Mouse (Mus musculus) ES-E14 (cell line): Measurements from ENCODE around the gene Vps13c. TPM values are rescaled to one million over a fixed set of nuclear protein-coding genes. Genes with fewer than 3 reads are reported as not detected.

Experiments
- DNase-seq: peaks from one replicate; pipeline ENCODE4 v3.0.0-alpha.2; 2013; ENCODE audit warnings: low read depth, low spot score
- H3K27ac ChIP-seq: 2 replicates; pipeline ENCODE4 v1.5.1; 2012; ENCODE audit warnings: low read depth, mild to moderate bottlenecking, low read length, moderate library complexity, mixed read lengths; ENCODE audit not compliant: poor library complexity, insufficient read depth, severe bottlenecking
- H3K36me3 ChIP-seq: 2 replicates; pipeline ENCODE4 v1.6.1; 2012; ENCODE audit warnings: mild to moderate bottlenecking, low read length, moderate library complexity, mixed read lengths; ENCODE audit not compliant: control insufficient read depth, poor library complexity, insufficient read depth, severe bottlenecking
- H3K4me1 ChIP-seq, 2 experiments: fragments of 150-350 bp in 1 of 2; sonication (generic) in 1 of 2; 2 replicates each; pipeline ENCODE4 v1.6.1; 2012; ENCODE audit warnings: low read length in 2 of 2, mild to moderate bottlenecking in 1 of 2, mixed read lengths in 1 of 2; ENCODE audit not compliant: control insufficient read depth in 2 of 2, insufficient read depth in 2 of 2, poor library complexity in 1 of 2
- H3K4me3 ChIP-seq, 2 experiments: fragments of 150-350 bp in 1 of 2; sonication (generic) in 1 of 2; 2 replicates each; pipeline ENCODE4 v1.5.1; 2012; ENCODE audit warnings: low read length in 2 of 2, low read depth in 1 of 2, mild to moderate bottlenecking in 1 of 2, mixed read lengths in 1 of 2; ENCODE audit not compliant: insufficient read depth in 1 of 2, poor library complexity in 1 of 2, severe bottlenecking in 1 of 2
- H3K9ac ChIP-seq: 2 replicates; pipeline ENCODE4 v1.6.1; 2012; ENCODE audit warnings: low read depth, mild to moderate bottlenecking, low read length, mixed read lengths; ENCODE audit not compliant: poor library complexity, insufficient read depth, severe bottlenecking
- H3K9me3 ChIP-seq: fragments of 150-350 bp; sonication (generic); 2 replicates; pipeline ENCODE4 v1.6.1; 2012; ENCODE audit warnings: low read depth, mild to moderate bottlenecking, low read length; ENCODE audit not compliant: control insufficient read depth, insufficient read depth
- CHD2 ChIP-seq: IDR thresholded peaks from 2 replicates; pipeline ENCODE4 v1.6.1; 2014; ENCODE audit warnings: mild to moderate bottlenecking, low read depth, low read length, inconsistent platforms
- HCFC1 ChIP-seq: IDR thresholded peaks from 2 replicates; pipeline ENCODE4 v1.6.1; 2012; ENCODE audit warnings: low read length, inconsistent platforms, borderline replicate concordance; ENCODE audit not compliant: insufficient read depth
- MAFK ChIP-seq: IDR thresholded peaks from 2 replicates; pipeline ENCODE4 v1.6.1; 2014; ENCODE audit warnings: mild to moderate bottlenecking, low read depth, low read length, inconsistent platforms; ENCODE audit not compliant: insufficient read depth
- ZC3H11A ChIP-seq: IDR thresholded peaks from 2 replicates; pipeline ENCODE4 v1.6.1; 2012; ENCODE audit warnings: low read depth, mild to moderate bottlenecking, inconsistent platforms, low read length, borderline replicate concordance
- ZNF384 ChIP-seq: IDR thresholded peaks from 2 replicates; pipeline ENCODE4 v1.6.1; 2012; ENCODE audit warnings: low read depth, low read length, inconsistent platforms
- in situ Hi-C, 2 experiments: fragments of 600-800 bp; cut with MboI; formaldehyde crosslinking; loops; one replicate each; pipeline ENCODE4 v1.15.1; 2025; ENCODE audit warnings: low sequenced_read_pairs in 2 of 2, inconsistent platforms in 1 of 2; ENCODE audit not compliant: unreplicated experiment in 2 of 2
- total RNA-seq: library from RNA; depleted of rRNA; stranded (reverse); fragments of 300-350 nt; gene quantifications from 2 replicates; pipeline ENCODE4 v1.2.3, GENCODE M21; 2012

Gene Vps13c
- total RNA-seq, 1 experiment: 27.3 TPM

- TF ChIP-seq ZNF384 (peak; percentile 95), CHD2 (no peak), ZC3H11A (no peak), HCFC1 (no peak), MAFK (no peak)
- H3K36me3 ChIP-seq: no peaks in the 10 kb centered on the region
Observed at GRCm38 (mm10) chr9:67846089-67846488, 5.9 kb downstream of the Vps13c start.

GRCm38 (mm10) chr9:67847606-67848005, 7.4 kb downstream of the Vps13c start:
- H3K27ac ChIP-seq: no peak overlapping the region
- H3K4me3 ChIP-seq: no peak overlapping the region
- H3K9ac ChIP-seq: no peak overlapping the region
- H3K4me1 ChIP-seq: no peaks in the 10 kb centered on the region
- H3K36me3 ChIP-seq: no peaks in the 10 kb centered on the region
- in situ Hi-C loops: no loop called here
- H3K9me3 ChIP-seq: no peaks in the 10 kb centered on the region
- no peak for TF ChIP-seq CHD2
- TF ChIP-seq MAFK: no peak
- no peak for TF ChIP-seq HCFC1
- no peak for TF ChIP-seq ZC3H11A
- DNase-seq: no peak

More at GRCm38 (mm10) chr9:67846089-67846488, 5.9 kb downstream of the Vps13c start:
- Histone ChIP-seq H3K4me3 (no peak overlapping the region), H3K9me3 (no peaks in the 10 kb centered on the region), H3K4me1 (no peaks in the 10 kb centered on the region), H3K9ac (no peak overlapping the region), H3K27ac (no peak overlapping the region)
- in situ Hi-C loops: no loop called here
- no peak for DNase-seq

DNA sequence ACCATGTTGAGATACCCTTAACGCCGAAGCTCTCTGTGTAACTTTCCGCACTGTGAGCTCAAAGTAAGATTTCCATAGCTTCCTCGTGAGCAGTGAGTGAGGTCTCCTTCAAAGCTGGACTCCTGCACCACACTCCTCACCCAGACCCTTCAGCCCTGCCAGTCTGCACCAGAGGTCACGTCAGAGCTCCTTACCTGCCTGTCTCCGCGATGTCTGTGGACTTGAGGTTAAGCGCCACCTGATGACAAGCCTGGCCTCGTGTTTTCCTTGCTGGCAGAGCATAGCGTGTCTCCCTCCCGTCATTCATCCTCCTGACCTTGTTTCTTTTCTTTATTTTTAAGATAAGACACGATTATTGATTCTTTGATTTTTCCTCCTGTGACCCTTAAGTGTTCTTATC, 9.2 kb downstream of the Vps13c start:
- Histone ChIP-seq H3K36me3 (no peaks in the 10 kb centered on the region), H3K27ac (no peak overlapping the region), H3K9ac (no peak overlapping the region), H3K4me1 (no peaks in the 10 kb centered on the region), H3K4me3 (no peak overlapping the region), H3K9me3 (no peaks in the 10 kb centered on the region)
- no peak for DNase-seq
- TF ChIP-seq HCFC1 (no peak), ZC3H11A (no peak), MAFK (no peak), CHD2 (no peak), ZNF384 (no peak)
- in situ Hi-C loops: no loop called here

DNA sequence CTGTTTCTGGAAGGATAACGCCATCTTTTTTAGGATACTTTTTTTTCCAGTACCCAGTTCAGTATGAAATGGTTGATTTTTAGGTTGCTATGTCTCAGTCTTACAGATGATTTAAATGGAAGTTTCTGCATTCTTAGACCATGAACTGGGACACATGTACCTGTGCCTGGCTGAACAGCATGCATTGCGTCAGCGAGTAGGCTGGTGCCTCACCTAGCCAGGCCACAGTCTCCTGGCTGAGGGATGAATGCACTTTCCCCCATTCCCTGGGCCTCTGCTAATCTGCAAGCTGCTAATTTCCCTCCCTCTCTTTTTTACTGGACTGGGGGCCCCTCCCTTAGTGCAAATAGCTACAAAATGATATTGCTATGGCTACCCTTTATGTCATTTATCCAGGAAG, 9.7 kb downstream of the Vps13c start:
- Histone ChIP-seq H3K9ac (no peak overlapping the region), H3K9me3 (no peaks in the 10 kb centered on the region), H3K4me1 (no peaks in the 10 kb centered on the region), H3K36me3 (no peaks in the 10 kb centered on the region), H3K27ac (no peak overlapping the region), H3K4me3 (no peak overlapping the region)
- no peak for DNase-seq
- in situ Hi-C loops: no loop called here
- TF ChIP-seq ZNF384 (no peak), CHD2 (no peak), ZC3H11A (no peak), MAFK (no peak), HCFC1 (no peak)

DNA sequence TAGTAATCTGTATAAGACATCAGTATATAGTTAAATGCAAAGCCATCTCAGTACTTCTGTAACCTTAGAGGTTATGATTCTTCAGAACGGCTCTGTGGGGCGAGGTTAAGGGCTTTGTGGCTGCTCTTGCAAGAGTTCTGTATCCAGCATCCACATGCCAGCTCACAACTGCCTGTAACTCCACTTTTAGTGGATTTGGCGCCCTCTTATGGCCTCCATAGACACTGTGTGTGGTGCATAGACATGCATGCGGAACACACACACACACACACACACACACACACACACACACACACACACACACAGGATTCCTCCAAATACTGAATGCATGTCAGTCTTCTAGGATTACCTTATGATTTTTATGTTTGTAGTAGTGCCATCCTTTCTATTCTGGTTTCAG, 11.0 kb downstream of the Vps13c start:
- no peak for TF ChIP-seq ZNF384
- TF ChIP-seq ZC3H11A: no peak
- TF ChIP-seq MAFK: no peak
- no peak for TF ChIP-seq HCFC1
- TF ChIP-seq CHD2: no peak
- H3K9ac ChIP-seq: no peak overlapping the region
- no peaks in the 10 kb centered on the region for H3K9me3 ChIP-seq
- no peak overlapping the region for H3K4me3 ChIP-seq
- H3K27ac ChIP-seq: no peak overlapping the region
- in situ Hi-C loops: no loop called here
- no peaks in the 10 kb centered on the region for H3K4me1 ChIP-seq
- peak; percentile 52 for DNase-seq
- no peaks in the 10 kb centered on the region for H3K36me3 ChIP-seq
